In the genomic region with DNA sequence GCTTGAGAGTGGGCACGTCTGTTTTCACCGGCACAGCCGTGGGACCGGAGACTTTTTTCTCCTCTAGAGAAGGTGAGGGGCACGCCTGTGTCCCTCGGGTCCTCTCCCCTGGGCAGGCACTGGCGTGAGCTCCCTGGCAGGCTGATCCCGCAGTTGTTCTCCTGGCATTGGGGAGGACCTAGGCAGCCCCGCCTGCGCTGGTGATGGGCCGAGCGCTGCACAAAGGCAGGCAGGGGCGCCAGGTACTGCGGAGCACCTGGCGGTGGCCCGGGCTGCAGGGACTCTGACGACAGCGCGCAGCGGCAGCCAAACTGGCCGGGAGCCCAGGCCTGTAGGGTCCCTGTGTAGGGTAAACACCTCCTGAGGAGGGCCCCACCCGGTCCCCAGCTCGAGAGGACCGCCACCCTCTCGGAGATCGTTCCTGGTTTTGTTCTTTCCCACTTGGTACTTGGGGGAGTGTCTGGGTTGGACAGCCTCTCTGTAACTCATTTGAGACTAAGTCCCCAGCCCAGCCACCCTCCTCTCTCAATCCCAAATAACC, we compare ENCODE assay signal across 8 mouse cellular contexts. TPM values are rescaled to one million over a fixed set of nuclear protein-coding genes. Genes with fewer than 3 reads are reported as not detected.
DNase-seq lines count a peak whose midpoint lies in the region; ATAC-seq and TF ChIP-seq lines count a peak whose summit lies in the region.

No protein-coding gene starts in this region.

- DNase-seq in NIH3T3 (ENCODE audit: low read depth): peak; percentile 48
- peak; percentile 86 for DNase-seq in lung, postnatal 25 days (ENCODE audit: low spot score)
- DNase-seq in spleen, postnatal 10 days (ENCODE audit: low spot score in 2 of 2): peak; percentile 17 to 29
- no peak for DNase-seq in left cerebral cortex, adult 11 months (ENCODE audit: low spot score)

- H3ac ChIP-seq in C2C12 (ENCODE audit: control insufficient read depth, insufficient read length, low read depth): peak overlapping the region; percentile 94

- H3K79me3 ChIP-seq in C2C12 (ENCODE audit: low read depth): peaks cover 39% of the 10 kb centered on the region

- ATAC-seq in embryonic facial prominence, embryonic 12.5 days (ENCODE audit: insufficient number of reproducible peaks, insufficient read depth, low FRiP score, low TSS enrichment): peak; percentile 68
- 0 out of 2 replicates have a peak, but pooled peaks have one; percentile 32 for ATAC-seq in heart, embryonic 13.5 days (ENCODE audit: extremely low read depth, insufficient number of reproducible peaks, low FRiP score, low TSS enrichment)
- ATAC-seq in kidney, embryonic 15.5 days (replicated peaks; ENCODE audit: low FRiP score): peak; percentile 45

- peaks cover 3% of the 10 kb centered on the region; the same call in 1 of the 2 replicates for H3K9me3 ChIP-seq in embryonic facial prominence, embryonic 12.5 days
- no peaks in the 10 kb centered on the region for H3K9me3 ChIP-seq in heart, embryonic 13.5 days
- H3K9me3 ChIP-seq in kidney, embryonic 15.5 days (replicated peaks): no peaks in the 10 kb centered on the region

- H3K4me3 ChIP-seq in C2C12 (ENCODE audit: insufficient read depth, poor library complexity, severe bottlenecking): peak overlapping the region; percentile 69
- peak overlapping the region; percentile 78 for H3K4me3 ChIP-seq in embryonic facial prominence, embryonic 12.5 days
- peak overlapping the region; percentile 78 for H3K4me3 ChIP-seq in heart, embryonic 13.5 days
- peak overlapping the region; percentile 75 for H3K4me3 ChIP-seq in kidney, embryonic 15.5 days (replicated peaks)

- peak overlapping the region; percentile 88 for H3K27ac ChIP-seq in embryonic facial prominence, embryonic 12.5 days
- peak overlapping the region; percentile 91 for H3K27ac ChIP-seq in heart, embryonic 13.5 days (replicated peaks)
- H3K27ac ChIP-seq in kidney, embryonic 15.5 days: peak overlapping the region; percentile 95

- H3K79me2 ChIP-seq in C2C12 (ENCODE audit: control insufficient read depth, insufficient read depth): peaks cover 59% of the 10 kb centered on the region

- H3K4me1 ChIP-seq in embryonic facial prominence, embryonic 12.5 days: no peaks in the 10 kb centered on the region; the same call in 1 of the 2 replicates
- peaks cover 23% of the 10 kb centered on the region for H3K4me1 ChIP-seq in heart, embryonic 13.5 days
- H3K4me1 ChIP-seq in kidney, embryonic 15.5 days: peaks cover 23% of the 10 kb centered on the region

- no peaks in the 10 kb centered on the region for H3K36me3 ChIP-seq in C2C12 (ENCODE audit: control insufficient read depth, insufficient read depth)
- no peaks in the 10 kb centered on the region for H3K36me3 ChIP-seq in embryonic facial prominence, embryonic 12.5 days
- H3K36me3 ChIP-seq in heart, embryonic 13.5 days: no peaks in the 10 kb centered on the region
- no peaks in the 10 kb centered on the region for H3K36me3 ChIP-seq in kidney, embryonic 15.5 days

- WGBS in embryonic facial prominence, embryonic 12.5 days: under 1% methylated on average over 26 of the region's 26 CpGs
- 0% methylated on average over 26 of the region's 26 CpGs for WGBS in heart, embryonic 13.5 days
- under 1% methylated on average over 26 of the region's 26 CpGs for WGBS in kidney, embryonic 15.5 days

- peak overlapping the region; percentile 95 for H3K4me2 ChIP-seq in embryonic facial prominence, embryonic 12.5 days (replicated peaks)
- H3K4me2 ChIP-seq in heart, embryonic 13.5 days: peak overlapping the region; percentile 96
- peak overlapping the region; percentile 98 for H3K4me2 ChIP-seq in kidney, embryonic 15.5 days

- TF ChIP-seq CTCF in C2C12 (IDR thresholded peaks at IDR 0.05; ENCODE audit: control insufficient read depth, insufficient read depth, insufficient read length): no peak

- peak overlapping the region; percentile 83 for H3K9ac ChIP-seq in embryonic facial prominence, embryonic 12.5 days
- H3K9ac ChIP-seq in heart, embryonic 13.5 days: peak overlapping the region; percentile 90
- H3K9ac ChIP-seq in kidney, embryonic 15.5 days: peak overlapping the region; percentile 76

- no peaks in the 10 kb centered on the region for H3K27me3 ChIP-seq in C2C12 (ENCODE audit: control insufficient read depth, insufficient read depth, insufficient read length)
- no peaks in the 10 kb centered on the region for H3K27me3 ChIP-seq in embryonic facial prominence, embryonic 12.5 days
- peaks cover 9% of the 10 kb centered on the region; the same call in 1 of the 2 replicates for H3K27me3 ChIP-seq in heart, embryonic 13.5 days (replicated peaks)
- 0 out of 2 replicates have a peak, but pooled peaks cover 5% of the 10 kb centered on the region for H3K27me3 ChIP-seq in kidney, embryonic 15.5 days

TF ChIP-seq in C2C12, 6 proteins besides CTCF, POLR2A, EP300 and RAD21:
- TF ChIP-seq MYOD1 (IDR thresholded peaks at IDR 0.05; ENCODE audit: control insufficient read depth, insufficient read length, low read depth) (no peak), MAX (IDR thresholded peaks at IDR 0.05) (no peak), USF1 (IDR thresholded peaks at IDR 0.05; ENCODE audit: low read depth) (no peak), MYOG (IDR thresholded peaks at IDR 0.05; ENCODE audit: control insufficient read depth, extremely low read depth, insufficient read length) (no peak), CEBPB (IDR thresholded peaks at IDR 0.05; ENCODE audit: low read depth) (no peak), FOSL1 (IDR thresholded peaks at IDR 0.05; ENCODE audit: insufficient read depth, low read length, poor library complexity, severe bottlenecking) (no peak)
TF ChIP-seq in C2C12: peak in this region for 0.

RNA-seq across cellular contexts. Expression of a gene that starts 0.9 kb away (rescaled TPM):
- 27.3 TPM for polyA plus RNA-seq in C2C12 (2012; fragmentation: generic; extraction: Trizol)
- 19.6 and 21.0 TPM in 2 replicates for polyA plus RNA-seq in embryonic facial prominence, embryonic 12.5 days (2016; fragmentation: Nextera tagmentation; extraction: Ambion mirVana)
- polyA plus RNA-seq in heart, embryonic 13.5 days (2015; fragmentation: Nextera tagmentation; extraction: Ambion mirVana): 10.1 and 10.9 TPM in 2 replicates
- polyA plus RNA-seq in kidney, embryonic 15.5 days (2015; fragmentation: Nextera tagmentation; extraction: Ambion mirVana): 22.3 and 22.6 TPM in 2 replicates
